Mouse (Mus musculus): ENCODE data around the gene Lamc3.

DNA sequence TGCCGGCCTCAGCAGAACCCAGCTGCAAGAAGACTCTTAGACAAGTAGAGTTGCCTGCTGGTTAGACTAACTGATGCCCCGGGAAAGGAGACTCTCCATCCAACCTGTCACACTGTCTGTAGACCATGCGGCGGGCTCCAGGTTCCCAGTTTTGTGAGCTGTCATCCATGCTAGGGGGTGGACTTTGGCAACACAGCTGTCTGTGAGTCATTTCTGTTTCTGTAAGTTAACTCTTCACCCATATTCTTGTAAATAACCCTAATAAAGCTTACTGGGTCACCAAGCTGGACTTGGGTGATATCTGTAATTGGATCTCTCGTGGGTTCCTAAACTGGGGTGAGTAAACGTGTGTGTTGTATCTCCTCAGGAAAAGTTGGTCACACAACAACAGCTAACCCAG lies 61.7 kb downstream of the Lamc3 start:
- TF ChIP-seq CTCF (IDR thresholded peaks at IDR 0.05; ENCODE audit: low read depth, low read length) (no peak), POLR2A (IDR thresholded peaks at IDR 0.05; ENCODE audit: extremely low read depth, insufficient read depth, low read length) (no peak)
